Mouse (Mus musculus) kidney, adult 18-20 months (tissue): Measurements from ENCODE around the gene Gins3.
"Not testable (repeated sequence)": the region's sequence is repeated elsewhere in the genome, so short reads cannot be mapped to it uniquely, and the experiment has no call there.

Experiments used
- DNase-seq: peaks from one replicate; pipeline ENCODE4 v3.0.0; 2021

The Gins3 gene

DNA sequence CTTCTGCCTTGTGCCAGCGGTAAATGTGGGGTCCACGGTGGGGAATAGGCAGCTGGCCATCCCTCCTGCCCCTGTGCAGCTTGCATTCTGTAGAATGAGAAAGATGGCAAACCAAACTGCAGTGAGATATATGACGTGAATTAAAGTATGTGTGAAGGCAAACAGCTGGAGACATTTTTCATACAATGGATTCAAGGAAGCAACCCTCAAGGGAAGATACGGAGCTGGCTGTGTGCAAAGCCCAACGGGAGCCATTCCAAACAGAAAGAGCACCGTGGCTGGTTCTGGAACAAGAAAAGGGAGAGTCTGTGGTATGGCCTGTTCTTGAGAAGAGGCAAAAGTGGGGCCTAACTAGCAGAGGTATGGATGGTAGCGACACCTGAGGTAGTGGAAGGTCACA is 22.6 kb downstream of the Gins3 start:
- no peak for DNase-seq

DNA sequence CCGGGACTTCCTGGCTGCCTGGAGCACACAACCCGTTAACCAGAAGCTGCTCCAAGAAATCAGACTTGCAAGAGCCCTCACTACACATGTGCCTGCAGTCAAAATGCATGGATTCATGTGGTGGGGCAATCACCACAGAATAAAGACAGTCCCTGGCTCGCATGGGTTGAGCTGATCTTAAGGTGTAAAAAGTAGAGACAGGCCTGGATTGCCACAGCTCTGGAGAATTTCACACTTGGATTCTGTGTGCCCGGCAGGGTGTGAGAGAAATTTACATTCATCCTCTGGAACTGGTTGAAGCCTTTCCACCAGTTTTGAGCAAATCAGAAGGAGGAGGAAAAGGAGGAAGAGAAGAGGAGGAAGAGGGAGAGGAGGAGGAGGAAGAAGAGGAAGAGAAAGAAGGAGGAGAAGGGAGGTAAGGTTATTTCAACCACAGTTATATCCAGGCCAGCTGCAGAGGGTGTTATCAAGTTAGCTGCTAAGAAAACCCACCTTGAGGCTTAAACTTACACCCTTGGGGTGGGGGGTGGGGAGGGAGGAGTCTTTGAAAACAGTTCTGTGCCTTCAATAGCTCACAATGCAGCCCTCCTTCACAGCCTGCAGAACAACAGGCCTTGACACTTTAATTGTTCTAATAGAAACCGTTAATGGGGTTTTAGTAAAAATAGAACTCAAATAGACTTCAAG is 23.2 kb downstream of the Gins3 start:
- DNase-seq, result no peak

DNA sequence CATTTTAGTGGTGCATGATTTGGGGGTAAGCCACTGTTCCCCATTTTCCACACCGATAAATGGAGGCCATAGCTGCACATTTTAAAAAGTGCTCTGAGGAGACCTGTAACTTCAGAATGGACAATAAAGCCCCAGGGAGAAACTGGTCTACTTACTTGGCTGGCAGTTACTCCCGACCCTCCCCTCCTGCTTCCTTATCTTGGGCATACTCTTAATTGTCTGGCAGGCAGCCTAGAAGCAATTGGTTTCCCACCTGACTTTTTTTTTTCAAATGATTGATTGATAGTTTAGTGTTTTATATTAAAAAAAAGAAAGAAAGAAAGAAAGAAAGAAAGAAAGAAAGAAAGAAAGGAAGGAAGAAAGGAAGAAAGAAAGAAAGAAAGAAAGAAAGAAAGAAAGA is 24.3 kb downstream of the Gins3 start:
- DNase-seq, result no peak

DNA sequence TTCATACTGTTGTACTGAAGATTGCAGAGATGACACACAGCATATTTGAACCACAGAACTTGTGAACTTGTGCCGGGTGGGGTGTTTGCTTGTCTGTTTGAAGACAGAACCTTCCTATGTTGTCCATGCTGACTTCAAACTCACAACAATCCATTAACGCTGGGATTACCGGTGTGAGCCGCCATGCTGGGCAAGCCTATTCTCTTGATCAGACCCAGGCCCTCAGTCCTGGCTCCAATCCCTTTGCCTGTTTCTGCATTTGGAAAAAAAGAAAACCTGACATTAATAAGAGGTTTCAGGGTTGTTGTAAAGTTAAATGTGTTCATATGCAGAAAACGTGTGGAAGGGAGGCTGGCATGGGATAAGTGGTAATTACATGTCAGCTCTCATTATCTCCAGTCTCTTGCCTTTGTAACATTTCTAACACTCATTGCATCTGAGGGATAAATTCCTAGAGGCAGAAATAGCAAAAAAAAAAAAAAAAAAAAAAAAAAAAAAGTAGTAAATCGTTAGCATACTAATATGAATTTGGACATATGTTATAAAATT is 27.2 kb downstream of the Gins3 start:
- DNase-seq, result no peak

DNA sequence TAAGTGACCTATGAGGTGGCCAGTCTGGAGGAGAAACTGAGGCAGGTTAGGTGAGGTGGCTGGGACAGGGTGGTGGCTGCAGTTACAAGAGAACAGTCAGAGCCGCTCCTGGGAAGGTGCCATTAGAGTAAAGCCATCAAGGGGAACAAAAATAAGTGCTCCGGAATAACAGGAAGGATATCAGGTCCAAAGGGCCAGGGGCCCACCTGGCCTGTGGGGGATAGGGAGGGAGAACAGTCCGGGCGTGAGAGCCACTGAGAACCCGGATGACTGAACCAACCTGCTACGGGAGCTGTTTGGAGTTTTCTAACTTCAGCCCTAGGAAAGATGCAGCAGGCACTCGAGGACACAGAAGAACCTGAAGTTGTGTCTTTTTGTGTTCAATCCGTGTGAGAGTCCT is 27.8 kb downstream of the Gins3 start:
- DNase-seq, result no peak

DNA sequence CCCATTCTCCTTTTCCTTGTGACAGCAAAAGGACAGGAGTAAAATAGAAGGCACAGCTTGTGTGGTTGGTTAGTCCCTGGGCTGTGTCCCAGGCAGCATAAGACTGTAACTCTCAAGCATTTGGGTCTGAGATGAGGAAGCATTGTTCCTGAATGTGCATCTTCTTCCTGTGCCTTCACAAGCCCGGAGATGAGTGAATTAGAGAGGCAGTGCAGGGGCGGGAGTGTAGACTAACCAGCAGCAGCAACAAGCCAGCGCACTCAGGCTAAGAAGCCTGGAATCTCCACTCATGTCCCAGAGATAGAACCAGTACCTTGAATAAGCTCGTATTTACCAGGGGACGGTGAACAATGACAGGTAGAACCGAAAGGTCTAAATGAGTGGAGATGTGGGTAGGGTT is 28.3 kb downstream of the Gins3 start:
- no peak for DNase-seq

DNA sequence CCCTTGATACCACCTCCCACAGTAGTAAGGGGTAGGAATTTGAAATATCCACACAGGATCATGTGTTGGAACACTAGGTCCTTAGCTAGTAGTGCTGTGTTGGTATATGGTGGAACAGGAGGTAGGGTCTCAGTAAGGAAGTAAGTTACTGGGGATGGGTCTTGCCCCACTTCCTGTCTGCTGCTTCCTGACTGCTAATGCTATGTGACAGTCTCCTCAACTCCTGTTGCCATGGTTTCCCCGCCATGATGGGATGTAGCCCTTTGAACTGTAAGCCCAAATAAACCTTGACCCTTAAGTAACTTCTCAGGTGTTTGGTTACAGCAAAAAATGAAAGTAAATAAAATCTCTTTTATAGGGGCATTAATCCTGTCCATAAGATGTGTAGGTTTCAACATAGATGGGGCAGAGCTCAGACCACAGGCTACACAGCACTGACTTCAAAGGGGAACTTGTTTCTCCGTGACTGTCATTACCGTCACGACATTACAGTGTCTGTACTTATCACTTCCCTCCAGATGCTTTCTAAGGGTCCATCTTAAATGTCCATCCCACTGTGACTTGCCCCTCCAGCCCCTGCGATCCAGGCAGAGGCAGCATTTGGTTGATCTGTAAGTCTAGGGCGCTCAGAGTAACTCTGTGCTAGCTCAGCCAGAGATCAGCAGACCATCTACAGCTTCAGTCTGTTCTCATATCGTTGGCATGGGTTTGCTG is 29.8 kb downstream of the Gins3 start:
- no peak for DNase-seq

DNA sequence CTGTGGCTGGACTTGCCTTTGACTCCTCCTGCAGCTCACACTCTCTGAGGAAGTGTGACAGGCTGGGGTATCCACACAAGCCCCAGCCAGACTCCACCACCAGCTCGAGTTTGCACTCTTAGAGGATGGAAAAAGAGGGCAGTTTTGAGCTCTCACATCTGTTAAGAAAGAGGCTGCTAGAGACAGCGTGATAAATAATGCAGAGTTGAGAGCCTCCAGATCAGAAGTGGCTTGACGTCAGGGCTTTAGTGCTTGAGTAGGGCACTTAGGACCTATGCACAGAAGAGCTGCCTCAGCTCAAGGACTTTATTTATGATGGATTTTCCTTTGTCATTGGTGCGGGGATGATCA is 30.3 kb downstream of the Gins3 start:
- DNase-seq, result no peak

DNA sequence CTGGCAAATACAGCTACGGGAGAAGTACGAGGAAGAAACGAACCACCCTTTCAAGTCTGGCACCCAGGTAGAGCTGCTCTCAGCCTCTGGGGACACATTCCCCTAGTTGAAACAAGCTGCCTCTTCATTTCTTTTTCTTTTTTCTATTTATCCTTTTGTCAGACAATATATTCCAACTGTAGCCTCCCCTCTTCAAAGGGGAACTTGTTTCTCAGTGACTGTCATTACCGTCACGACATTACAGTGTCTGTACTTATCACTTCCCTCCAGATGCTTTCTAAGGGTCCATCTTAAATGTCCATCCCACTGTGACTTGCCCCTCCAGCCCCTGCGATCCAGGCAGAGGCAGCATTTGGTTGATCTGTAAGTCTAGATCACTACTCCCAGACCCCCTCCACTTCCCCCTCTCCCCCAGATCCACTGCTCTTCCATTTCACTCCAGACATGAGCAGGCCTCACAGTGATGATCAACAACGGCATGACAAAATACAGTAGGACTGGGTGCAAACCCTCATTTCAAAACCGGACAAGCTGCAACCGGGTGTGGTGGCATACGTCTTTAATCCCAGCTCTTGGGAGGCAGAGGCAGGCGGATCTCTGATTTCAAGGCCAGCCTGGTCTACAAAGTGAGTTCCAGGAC is 32.7 kb downstream of the Gins3 start:
- DNase-seq, result not testable (repeated sequence)

DNA sequence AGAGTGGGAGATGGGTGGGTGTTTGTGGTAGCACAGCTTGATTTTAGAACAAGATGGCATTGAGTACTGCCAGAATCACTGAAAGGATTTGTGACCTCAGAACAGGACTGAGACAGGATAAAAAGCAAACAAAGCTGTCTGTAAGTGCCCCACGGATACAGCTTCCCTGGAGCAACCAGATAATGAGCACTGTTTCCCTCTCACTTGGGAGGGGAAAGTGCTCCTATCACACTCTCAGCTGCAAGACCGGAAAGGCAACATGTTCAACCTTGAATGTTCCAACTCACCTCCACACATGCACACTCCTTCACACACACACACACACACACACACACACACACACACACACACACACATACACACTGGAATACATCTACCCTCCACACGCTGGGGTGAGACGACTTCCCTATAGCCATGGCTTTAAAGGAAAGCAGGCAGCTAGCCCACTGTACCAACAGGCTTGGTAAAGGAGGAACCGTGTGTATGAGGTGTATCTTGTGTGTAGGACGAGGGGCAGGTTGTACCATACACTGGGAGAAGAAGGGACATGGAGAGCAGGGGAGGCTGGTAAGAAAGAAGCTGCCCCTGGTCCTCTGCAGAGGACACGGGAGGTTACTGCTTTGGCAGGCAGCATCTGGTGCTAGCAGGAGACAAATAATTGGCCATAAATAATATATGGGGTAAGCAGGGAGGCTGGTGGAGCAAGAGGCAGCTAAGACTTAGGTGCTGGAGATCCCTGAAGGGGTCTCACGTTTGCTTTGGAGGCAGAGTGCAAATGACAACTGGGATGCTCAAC is 35.1 kb downstream of the Gins3 start:
- no peak for DNase-seq

DNA sequence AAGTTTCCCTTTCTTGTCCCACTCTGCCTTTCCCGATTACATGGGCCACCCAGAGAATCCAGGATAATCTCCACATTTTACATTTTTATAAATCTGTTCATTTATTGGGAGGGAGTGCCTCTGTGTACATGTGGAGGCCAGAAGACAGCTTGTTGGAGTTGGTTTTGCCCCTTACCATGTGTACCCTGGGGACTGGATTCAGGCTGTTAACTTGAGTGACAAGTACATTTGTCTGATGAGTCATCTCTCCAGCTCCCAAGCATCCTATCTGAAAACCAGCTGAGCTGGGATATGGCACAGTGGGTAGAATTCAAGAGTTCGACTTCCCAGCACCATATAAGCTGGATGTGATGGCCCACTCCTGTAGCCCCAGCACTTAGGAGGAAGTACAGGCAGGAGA is 36.7 kb downstream of the Gins3 start:
- DNase-seq, result no peak

DNA sequence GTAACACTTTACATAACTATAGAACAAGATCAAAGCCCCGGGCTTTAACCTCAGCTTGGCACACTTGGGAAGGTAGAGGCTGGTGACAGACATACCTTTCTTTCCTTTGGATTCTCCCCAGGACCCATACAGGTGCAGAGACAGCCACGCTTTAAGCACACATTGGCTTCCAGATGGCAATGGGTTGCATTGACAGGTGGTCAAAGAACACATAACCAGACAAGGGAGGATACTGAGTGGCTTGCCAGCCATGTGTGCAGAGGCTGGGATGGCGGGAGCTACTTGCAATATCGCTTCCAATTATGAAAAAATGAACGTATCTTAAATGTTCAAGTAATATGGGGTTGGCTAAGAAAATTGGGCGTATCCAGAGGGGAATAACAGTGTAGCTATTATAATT is 38.6 kb downstream of the Gins3 start:
- DNase-seq, result no peak

DNA sequence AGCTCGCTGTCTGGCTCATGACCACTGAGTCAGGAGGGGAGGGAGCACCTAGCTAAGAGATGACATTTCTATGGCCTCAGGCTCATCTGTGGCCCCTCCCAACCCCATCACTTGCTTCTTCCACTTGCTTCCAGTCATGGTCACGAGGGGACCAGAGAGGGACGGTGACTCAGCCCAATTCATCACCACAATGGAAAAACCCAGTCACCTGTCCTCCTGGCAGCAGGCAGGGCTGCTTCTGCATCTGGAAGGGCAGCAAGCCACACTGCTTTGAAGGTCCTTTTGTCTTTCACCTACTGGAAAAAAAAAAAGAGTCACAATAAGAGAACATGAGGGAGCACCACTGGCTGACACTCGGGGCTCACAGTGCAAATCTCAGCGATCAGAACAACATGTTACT is 39.6 kb downstream of the Gins3 start:
- DNase-seq, result no peak

DNA sequence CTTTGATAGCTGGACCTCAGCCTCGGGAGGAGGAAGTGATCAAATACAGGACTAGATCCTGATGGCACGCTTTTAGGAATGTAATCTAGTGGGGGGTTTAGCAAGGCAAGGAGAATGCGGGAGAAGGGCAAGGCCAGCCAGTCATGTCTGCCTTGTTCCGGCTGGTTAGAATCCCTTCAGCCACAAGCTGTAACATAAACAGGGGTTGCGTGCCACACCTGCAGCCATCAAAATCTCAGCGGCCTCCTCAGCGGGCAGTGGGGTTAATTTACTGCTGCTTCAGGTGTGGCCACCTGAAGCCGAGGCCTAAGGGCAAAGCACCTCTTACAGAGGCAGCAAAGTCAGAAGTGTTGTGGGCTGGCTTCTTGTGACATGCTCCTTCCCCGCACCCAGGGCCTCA is 43.4 kb downstream of the Gins3 start, which contains the start of gene Ndrg4:
Gene Ndrg4 (plus strand): TSS at position 350 of the 400 bp plus-strand sequence.
- no peak for DNase-seq

DNA sequence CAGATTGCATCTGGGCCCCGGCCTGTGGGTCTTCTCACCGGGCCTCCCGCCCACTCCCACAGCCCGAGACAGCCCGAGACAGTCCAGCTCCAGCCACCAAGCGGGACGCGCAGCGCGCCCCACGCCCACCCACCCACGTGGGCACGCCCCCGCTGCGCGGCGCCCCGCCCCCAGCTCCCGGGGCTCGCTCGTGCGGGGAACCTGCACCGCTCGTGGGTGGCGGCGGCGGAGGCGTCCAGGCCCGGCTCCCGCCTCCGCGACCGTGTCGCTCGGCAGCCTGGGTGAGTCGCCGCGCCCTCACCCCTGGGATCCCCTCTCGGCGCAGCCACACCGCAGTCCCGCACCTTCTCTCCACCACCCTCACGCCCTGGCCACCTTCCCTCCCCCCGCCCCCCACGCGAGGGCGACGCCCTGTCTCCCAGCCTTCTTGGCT is 44.4 kb downstream of the Gins3 start:
- DNase-seq, result no peak

DNA sequence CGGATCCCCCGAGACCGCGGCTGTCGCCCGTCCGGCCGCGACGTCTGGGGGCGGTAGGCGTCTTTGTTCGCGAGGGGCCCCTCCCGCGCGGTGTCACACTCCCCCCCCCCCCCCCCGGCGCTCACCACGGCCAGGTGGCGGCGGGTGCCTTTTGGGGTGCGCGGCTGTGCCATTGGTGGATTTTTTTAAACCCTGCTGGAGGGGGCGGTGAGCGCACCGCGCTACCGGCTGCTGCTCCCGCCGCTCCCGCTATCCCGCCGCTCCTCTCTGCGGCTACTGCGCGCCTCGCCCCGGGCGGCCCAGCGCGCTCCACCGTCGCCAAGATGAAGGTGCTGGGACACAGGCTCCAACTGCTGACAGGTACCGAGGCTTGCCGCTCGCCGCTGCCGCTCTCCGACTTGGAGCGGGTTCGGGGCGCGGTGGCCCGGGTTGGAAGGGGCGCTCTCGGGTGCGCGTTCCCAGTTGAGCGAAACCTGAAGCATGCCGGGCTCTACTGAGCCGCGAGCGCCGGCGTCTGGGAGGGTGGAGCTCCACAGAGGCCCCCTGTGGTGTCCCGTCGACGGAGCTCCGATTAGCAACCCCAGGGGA is 44.9 kb downstream of the Gins3 start:
- DNase-seq, result peak; percentile 11

DNA sequence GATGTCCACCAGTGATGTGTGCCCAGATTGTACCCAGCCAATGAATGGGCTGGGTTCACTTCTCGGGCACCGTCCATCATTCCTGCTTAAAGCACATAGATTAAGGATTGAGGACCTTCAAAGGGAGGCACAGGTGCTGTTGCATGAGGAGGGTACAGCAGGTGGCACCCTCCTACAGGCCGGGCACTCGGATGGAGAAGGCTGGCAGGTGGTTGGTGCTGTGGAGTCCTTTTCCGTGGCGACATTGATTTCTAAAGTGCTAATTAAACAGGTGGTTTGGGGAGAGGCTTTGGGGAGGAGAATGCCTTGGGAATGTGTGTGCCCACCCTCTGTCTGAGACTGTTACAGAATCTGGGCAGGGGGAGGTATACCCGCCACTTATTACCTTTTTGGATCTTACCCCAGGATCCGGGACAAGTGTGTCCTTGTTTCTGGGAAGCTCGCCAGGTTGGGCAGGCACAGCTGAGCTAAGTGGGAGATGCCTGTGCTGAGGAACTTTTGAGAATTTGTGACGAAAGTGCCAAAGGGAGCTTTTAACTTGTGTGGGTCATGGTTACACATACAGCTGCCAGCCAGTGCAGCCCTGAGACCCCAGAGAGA is 54.9 kb downstream of the Gins3 start:
- DNase-seq, result no peak

DNA sequence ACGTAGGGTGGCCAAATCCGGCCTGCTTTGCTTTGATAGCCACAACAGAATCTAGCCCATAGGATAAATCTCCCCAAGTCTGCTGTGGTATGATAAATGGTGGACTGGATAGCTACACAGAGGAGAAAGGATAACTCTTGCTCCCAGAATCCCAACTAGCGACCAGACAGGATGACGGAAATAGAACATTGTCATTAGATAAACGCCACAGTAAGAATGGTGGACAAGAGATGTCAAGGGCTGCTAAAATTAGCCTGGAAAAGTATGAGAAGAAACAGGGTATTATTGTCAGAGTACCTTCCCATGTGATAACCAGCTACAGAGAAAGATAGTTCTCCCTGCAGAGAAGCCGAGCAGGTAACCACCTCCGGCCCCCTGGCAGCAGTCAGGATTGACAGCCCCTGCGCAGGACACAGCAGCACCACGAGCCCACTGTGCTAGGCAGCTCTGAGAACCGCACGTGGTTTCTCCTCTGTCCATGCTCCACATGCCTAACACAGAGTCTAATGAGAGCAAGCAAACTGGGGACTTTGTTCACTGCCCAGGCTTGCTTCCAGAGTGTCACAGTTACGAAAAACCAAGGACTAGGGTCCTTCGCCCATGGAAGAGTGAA is 57.8 kb downstream of the Gins3 start:
- no peak for DNase-seq

DNA sequence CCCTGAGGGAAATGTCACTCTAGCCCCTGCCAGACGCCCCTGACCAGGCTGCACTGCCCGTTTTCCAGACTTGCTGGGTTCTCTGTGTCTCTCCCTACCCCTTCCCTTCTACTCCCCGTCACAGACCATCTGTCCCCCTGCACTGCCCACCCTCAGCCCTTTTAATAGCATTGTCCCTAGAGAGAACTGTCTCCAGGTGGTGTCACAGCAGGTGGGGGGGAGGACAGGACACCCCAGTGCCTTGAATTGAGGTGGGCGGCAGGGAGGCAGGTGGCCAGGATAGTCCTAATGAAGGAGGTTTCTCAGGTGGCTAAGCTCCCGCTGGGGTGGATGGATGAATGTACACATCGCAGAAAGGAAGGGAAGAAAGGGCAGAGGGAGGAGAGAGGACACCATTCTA is 61.4 kb downstream of the Gins3 start:
- no peak for DNase-seq
